Mouse (Mus musculus) spleen, embryonic (tissue): ENCODE results near the gene Scn1a.

Source experiments
- CTCF ChIA-PET: fragments of 350-600 bp; sonication (Branson Sonifier 250); formaldehyde crosslinking; loops from one replicate; lab custom pipeline; 2022; lab: Charles Lee

The Scn1a gene

DNA sequence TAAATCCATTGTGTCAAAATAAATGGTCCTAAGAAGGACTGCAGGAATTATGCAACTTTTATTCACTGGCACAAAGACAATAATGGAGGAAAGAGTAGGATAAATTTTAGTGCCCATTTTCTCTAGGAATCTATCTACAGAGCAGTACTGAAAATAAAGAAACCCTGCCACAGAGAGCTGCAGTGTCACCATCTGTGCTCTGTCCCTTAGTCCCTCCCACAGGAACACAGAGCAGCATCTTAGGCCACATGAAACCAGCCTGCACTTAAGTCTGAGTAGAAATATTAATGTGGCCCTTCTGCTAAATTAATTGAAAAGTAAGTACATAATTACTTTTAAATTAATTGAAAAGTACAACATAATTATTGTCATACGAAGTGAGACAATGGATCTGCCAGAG lies 196.6 kb downstream of the Scn1a start:
- CTCF ChIA-PET = no interaction called here

DNA sequence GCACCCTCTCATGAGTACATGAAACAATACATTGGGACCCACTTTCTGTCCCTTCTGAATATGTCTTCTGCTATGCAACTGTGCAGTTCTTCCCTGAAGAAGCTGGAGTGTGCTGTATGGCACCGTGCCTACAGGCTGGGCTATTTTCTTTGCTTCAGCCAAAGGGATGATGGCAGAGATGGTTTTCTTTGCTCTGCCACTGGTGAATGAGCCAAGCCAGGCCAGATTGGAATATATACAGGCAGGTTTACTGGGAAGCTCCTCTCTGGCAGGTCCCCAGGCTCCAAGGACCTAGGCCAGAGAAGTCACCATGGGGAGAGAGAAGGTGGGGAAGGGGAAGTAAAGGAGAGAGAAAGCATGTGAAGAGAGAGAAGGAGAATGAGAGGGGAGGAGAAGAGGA lies 200.3 kb downstream of the Scn1a start:
- CTCF ChIA-PET = no interaction called here

DNA sequence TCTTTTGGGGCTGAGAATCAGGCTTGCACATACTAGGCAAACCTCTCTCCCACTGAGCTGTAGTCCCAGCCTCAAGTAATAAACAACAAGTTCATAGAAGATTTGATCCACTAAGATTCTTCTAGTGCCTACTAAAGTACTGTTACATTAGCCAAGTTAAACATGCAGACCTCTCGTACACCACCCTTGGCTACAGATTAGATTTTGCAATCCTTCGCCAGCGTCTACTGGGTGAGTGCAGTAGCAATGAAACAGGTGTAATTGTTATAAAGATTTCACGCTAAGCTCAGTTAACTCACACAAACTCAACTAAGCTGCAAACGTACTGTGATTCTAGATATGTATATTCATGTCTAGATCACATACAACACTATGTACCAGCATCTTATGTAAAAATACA lies 201.8 kb downstream of the Scn1a start:
- CTCF ChIA-PET = interaction anchor here (0.6 kb wide), 1 partner anchor 287 kb away, joined by 3 read pairs; no protein-coding TSS in a partner anchor

DNA sequence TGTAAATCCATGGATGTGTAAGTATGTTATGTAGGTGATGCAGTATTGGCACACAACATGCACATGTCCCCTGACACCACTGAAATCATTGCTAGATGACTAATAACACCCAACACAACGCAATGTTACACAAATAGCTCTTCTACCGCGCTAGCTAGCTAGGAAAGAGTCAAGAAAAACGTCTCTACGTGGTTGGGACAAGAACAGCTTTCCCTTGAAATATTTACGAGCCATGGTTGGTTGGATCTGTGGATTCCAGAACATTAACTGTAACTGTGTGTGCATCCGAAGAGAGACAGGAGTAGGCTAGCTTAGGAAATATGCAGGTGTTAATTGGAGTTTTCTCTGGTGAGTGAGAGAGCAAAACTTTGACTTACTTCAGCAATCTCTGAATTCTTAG lies 219.7 kb downstream of the Scn1a start:
- CTCF ChIA-PET = no interaction called here
